Mouse (Mus musculus) MEL (cell line): ENCODE data around the gene Lingo1. TPM values are rescaled to one million over a fixed set of nuclear protein-coding genes. Genes with fewer than 3 reads are reported as not detected.

Experiments
- DNase-seq: peaks from one replicate; pipeline ENCODE4 v3.0.0; 2011; ENCODE audit warnings: low read depth, low spot score
- H3K27ac ChIP-seq: 2 replicates; pipeline ENCODE4 v1.5.1; 2012; ENCODE audit warnings: low read depth, mild to moderate bottlenecking, control low read depth, low read length, moderate library complexity; ENCODE audit not compliant: control insufficient read depth
- H3K27me3 ChIP-seq, 2 experiments: fragments of 150-350 bp in 1 of 2; sonication (generic) in 1 of 2; 2 replicates each; pipeline ENCODE4 v1.6.1; 2012; ENCODE audit warnings: low read length in 2 of 2, mild to moderate bottlenecking in 2 of 2, improper control_type of control experiment in 1 of 2, moderate library complexity in 1 of 2; ENCODE audit not compliant: insufficient read depth in 2 of 2, control insufficient read depth in 1 of 2
- H3K36me3 ChIP-seq, 2 experiments: 2 replicates each; pipeline ENCODE4 v1.6.1; 2012 to 2014; ENCODE audit warnings: low read length in 2 of 2, improper control_type of control experiment in 1 of 2, inconsistent platforms in 1 of 2, mild to moderate bottlenecking in 1 of 2; ENCODE audit not compliant: insufficient read depth in 2 of 2, control insufficient read depth in 1 of 2
- H3K4me1 ChIP-seq, 2 experiments: fragments of 150-350 bp in 1 of 2; sonication (generic) in 1 of 2; 2 replicates each; pipeline ENCODE4 v1.6.1; 2012; ENCODE audit warnings: low read length in 2 of 2, improper control_type of control experiment in 1 of 2, mild to moderate bottlenecking in 1 of 2; ENCODE audit not compliant: insufficient read depth in 2 of 2, control insufficient read depth in 1 of 2
- H3K4me3 ChIP-seq, 2 experiments: fragments of 150-350 bp in 1 of 2; sonication (generic) in 1 of 2; 2 replicates each; pipeline ENCODE4 v1.5.1; 2012; ENCODE audit warnings: low read depth in 2 of 2, low read length in 2 of 2, mild to moderate bottlenecking in 2 of 2, moderate library complexity in 2 of 2, control low read depth in 1 of 2, improper control_type of control experiment in 1 of 2; ENCODE audit not compliant: control insufficient read depth in 1 of 2, insufficient read depth in 1 of 2
- H3K79me2 ChIP-seq: 2 replicates; pipeline ENCODE4 v1.6.1; 2012; ENCODE audit warnings: mild to moderate bottlenecking, low read length, moderate library complexity; ENCODE audit not compliant: control insufficient read depth, poor library complexity, insufficient read depth
- H3K9ac ChIP-seq: 2 replicates; pipeline ENCODE4 v1.6.1; 2012; ENCODE audit warnings: low read depth, mild to moderate bottlenecking, control low read depth, low read length, moderate library complexity; ENCODE audit not compliant: control insufficient read depth, poor library complexity, severe bottlenecking
- H3K9me3 ChIP-seq: fragments of 150-350 bp; sonication (generic); replicated peaks from 2 replicates; pipeline ENCODE4 v1.6.1; 2012; ENCODE audit warnings: mild to moderate bottlenecking, low read length, improper control_type of control experiment, moderate library complexity; ENCODE audit not compliant: insufficient read depth
- CHD2 ChIP-seq: IDR thresholded peaks from 2 replicates; pipeline ENCODE4 v1.6.1; 2011; ENCODE audit warnings: low read length, improper control_type of control experiment
- CTCF ChIP-seq, 3 experiments: IDR thresholded peaks in 2 of 3; conservative IDR thresholded peaks in 1 of 3; 2 replicates each; pipeline ENCODE4 v1.5.1; 2011 to 2012; ENCODE audit warnings: low read length in 3 of 3, low read depth in 2 of 3, mild to moderate bottlenecking in 2 of 3, improper control_type of control experiment in 1 of 3, inconsistent platforms in 1 of 3, mixed read lengths in 1 of 3, moderate library complexity in 1 of 3; ENCODE audit not compliant: control insufficient read depth in 1 of 3, insufficient read depth in 1 of 3, poor library complexity in 1 of 3, severe bottlenecking in 1 of 3
- E2F4 ChIP-seq: IDR thresholded peaks from 2 replicates; pipeline ENCODE4 v1.6.1; 2011; ENCODE audit warnings: low read depth, low read length, improper control_type of control experiment, borderline replicate concordance
- ETS1 ChIP-seq: IDR thresholded peaks from 2 replicates; pipeline ENCODE4 v1.6.1; 2012; ENCODE audit warnings: low read depth, mild to moderate bottlenecking, inconsistent platforms, low read length, improper control_type of control experiment, moderate library complexity
- JUND ChIP-seq: IDR thresholded peaks from 2 replicates; pipeline ENCODE4 v1.6.1; 2011; ENCODE audit warnings: low read depth, mild to moderate bottlenecking, improper control_type of control experiment, low read length
- KAT2A ChIP-seq: conservative IDR thresholded peaks from 2 replicates; pipeline ENCODE4 v1.6.1; 2012; ENCODE audit warnings: low read depth, low read length, improper control_type of control experiment, inconsistent platforms
- MAZ ChIP-seq: IDR thresholded peaks from 2 replicates; pipeline ENCODE4 v1.6.1; 2012; ENCODE audit warnings: low read depth, mild to moderate bottlenecking, inconsistent platforms, low read length, improper control_type of control experiment
- MXI1 ChIP-seq: IDR thresholded peaks from 2 replicates; pipeline ENCODE4 v1.6.1; 2011; ENCODE audit warnings: mild to moderate bottlenecking, low read depth, low read length, improper control_type of control experiment
- MYB ChIP-seq: IDR thresholded peaks from 2 replicates; pipeline ENCODE4 v1.6.1; 2011; ENCODE audit warnings: mild to moderate bottlenecking, low read depth, low read length, improper control_type of control experiment
- NELFE ChIP-seq: IDR thresholded peaks from 2 replicates; pipeline ENCODE4 v1.6.1; 2011; ENCODE audit warnings: low read depth, low read length, improper control_type of control experiment
- NRF1 ChIP-seq: IDR thresholded peaks from 2 replicates; pipeline ENCODE4 v1.6.1; 2014; ENCODE audit warnings: low read depth, mild to moderate bottlenecking, inconsistent platforms, low read length, improper control_type of control experiment, moderate library complexity; ENCODE audit not compliant: poor library complexity, insufficient read depth, severe bottlenecking
- POLR2AphosphoS5 ChIP-seq: IDR thresholded peaks from 2 replicates; pipeline ENCODE4 v1.6.1; 2012; ENCODE audit warnings: low read depth, borderline replicate concordance, mild to moderate bottlenecking, inconsistent platforms, low read length, moderate library complexity, mixed read lengths
- RCOR1 ChIP-seq: IDR thresholded peaks from 2 replicates; pipeline ENCODE4 v1.6.1; 2012; ENCODE audit warnings: low read depth, mild to moderate bottlenecking, inconsistent platforms, low read length, improper control_type of control experiment
- SMC3 ChIP-seq: IDR thresholded peaks from 2 replicates; pipeline ENCODE4 v1.6.1; 2011; ENCODE audit warnings: low read depth, low read length, improper control_type of control experiment
- TAL1 ChIP-seq: IDR thresholded peaks from 2 replicates; pipeline ENCODE4 v1.6.1; 2012; ENCODE audit warnings: mild to moderate bottlenecking, inconsistent platforms, low read length, moderate library complexity, mixed read lengths
- TBP ChIP-seq: IDR thresholded peaks from 2 replicates; pipeline ENCODE4 v1.8.0; 2011; ENCODE audit warnings: low read depth, low read length, improper control_type of control experiment
- UBTF ChIP-seq: IDR thresholded peaks from 2 replicates; pipeline ENCODE4 v1.6.1; 2012; ENCODE audit warnings: low read depth, mild to moderate bottlenecking, inconsistent platforms, low read length, improper control_type of control experiment, moderate library complexity, borderline replicate concordance; ENCODE audit not compliant: insufficient read depth
- USF2 ChIP-seq, 2 experiments: IDR thresholded peaks; 2 replicates each; pipeline ENCODE4 v1.6.1; 2011 to 2012; ENCODE audit warnings: improper control_type of control experiment in 2 of 2, low read length in 2 of 2, borderline replicate concordance in 1 of 2, inconsistent platforms in 1 of 2, low read depth in 1 of 2, mild to moderate bottlenecking in 1 of 2; ENCODE audit not compliant: insufficient read depth in 1 of 2
- ZC3H11A ChIP-seq: IDR thresholded peaks from 2 replicates; pipeline ENCODE4 v1.6.1; 2012; ENCODE audit warnings: low read depth, mild to moderate bottlenecking, inconsistent platforms, low read length, improper control_type of control experiment
- polyA plus RNA-seq, 2 experiments: library from polyadenylated mRNA; stranded (reverse) in 1 of 2; unstranded in 1 of 2; fragments of >175 nt in 1 of 2; fragments of >200 nt in 1 of 2; gene quantifications; 2 replicates each; pipeline versions ENCODE4 v1.2.1 to v1.2.4; 2012; ENCODE audit warnings: low replicate concordance in 2 of 2, low read depth in 1 of 2; ENCODE audit not compliant: insufficient read length in 2 of 2, insufficient read depth in 1 of 2, missing spikeins in 1 of 2
- total RNA-seq: library from RNA; depleted of rRNA; stranded (reverse); fragments of 300-350 nt; gene quantifications from 2 replicates; pipeline ENCODE4 v1.2.3, GENCODE M21; 2012

The Lingo1 gene
- total and polyA plus RNA-seq, 3 experiments = not detected

GRCm38 (mm10) chr9:56718984-56719383 is 77.3 kb downstream of the Lingo1 start:
- no peak overlapping the region for H3K27ac ChIP-seq
- H3K79me2 ChIP-seq = no peaks in the 10 kb centered on the region
- no peaks in the 10 kb centered on the region for H3K9me3 ChIP-seq
- no peaks in the 10 kb centered on the region for H3K4me1 ChIP-seq
- H3K9ac ChIP-seq = no peak overlapping the region
- no peak overlapping the region for H3K4me3 ChIP-seq
- no peaks in the 10 kb centered on the region for H3K36me3 ChIP-seq
- H3K27me3 ChIP-seq = no peaks in the 10 kb centered on the region; a peak in 1 of 4 replicates
- TF ChIP-seq NRF1 (no peak), ETS1 (no peak), MYB (no peak), JUND (no peak), NELFE (no peak), KAT2A (no peak)
- no peak for DNase-seq

- Histone ChIP-seq H3K79me2 (no peaks in the 10 kb centered on the region), H3K36me3 (no peaks in the 10 kb centered on the region), H3K4me1 (no peaks in the 10 kb centered on the region), H3K9me3 (no peaks in the 10 kb centered on the region), H3K27ac (no peak overlapping the region), H3K9ac (no peak overlapping the region), H3K4me3 (no peak overlapping the region), H3K27me3 (peaks cover 0 to 8% of the 10 kb centered on the region in 2 experiments; a peak in 2 of 4 replicates)
- DNase-seq = no peak
- no peak for TF ChIP-seq CHD2
- TF ChIP-seq MXI1 = no peak
- no peak for TF ChIP-seq USF2 (IDR thresholded peaks at IDR 0.05; ENCODE audit: borderline replicate concordance in 1 of 2, insufficient read depth in 1 of 2, low read depth in 1 of 2, low read length in 2 of 2)
- TF ChIP-seq MAZ = no peak
- no peak for TF ChIP-seq ZC3H11A
- TF ChIP-seq CTCF (IDR thresholded peaks at IDR 0.05 in 2 of 3, conservative IDR thresholded peaks at IDR 0.05 in 1 of 3; ENCODE audit: control insufficient read depth in 1 of 3, insufficient read depth in 1 of 3, low read depth in 2 of 3, low read length in 3 of 3, poor library complexity in 1 of 3, severe bottlenecking in 1 of 3) = no peak
- TF ChIP-seq RCOR1 = no peak
- TF ChIP-seq E2F4 = no peak
- TF ChIP-seq POLR2AphosphoS5 = no peak
- TF ChIP-seq TAL1 = no peak
- TF ChIP-seq UBTF = no peak
- no peak for TF ChIP-seq TBP
- no peak for TF ChIP-seq SMC3
Measured at GRCm38 (mm10) chr9:56716565-56716964, 79.7 kb downstream of the Lingo1 start.
